Mouse (Mus musculus) heart, adult 2 months (tissue): Measurements from ENCODE around the gene Rpgrip1l. TPM values are rescaled to one million over a fixed set of nuclear protein-coding genes. Genes with fewer than 3 reads are reported as not detected.

ENCODE experiments used
- DNase-seq, 2 experiments: peaks; one replicate each; pipeline ENCODE4 v3.0.0; 2021
- H3K27ac ChIP-seq: fragments of 200-600 bp; 2 replicates; pipeline ENCODE4 v1.8.1; 2022
- H3K27me3 ChIP-seq: fragments of 200-500 bp; 2 replicates; pipeline ENCODE4 v1.6.1; 2012; ENCODE audit warnings: mild to moderate bottlenecking, low read length, inconsistent platforms, mixed read lengths; ENCODE audit not compliant: control insufficient read depth, insufficient read depth
- H3K36me3 ChIP-seq: fragments of 200-500 bp; 2 replicates; pipeline ENCODE4 v1.6.1; 2012; ENCODE audit warnings: low read length, inconsistent platforms; ENCODE audit not compliant: control insufficient read depth, insufficient read depth
- H3K4me1 ChIP-seq: fragments of 200-500 bp; 2 replicates; pipeline ENCODE4 v1.6.1; 2011; ENCODE audit warnings: low read length; ENCODE audit not compliant: control insufficient read depth, insufficient read depth
- H3K4me3 ChIP-seq: fragments of 200-600 bp; 2 replicates; pipeline ENCODE4 v1.8.1; 2022
- H3K79me2 ChIP-seq: fragments of 200-500 bp; replicated peaks from 2 replicates; pipeline ENCODE4 v1.6.1; 2012; ENCODE audit warnings: mild to moderate bottlenecking, inconsistent platforms, low read length, moderate library complexity, mixed read lengths; ENCODE audit not compliant: control insufficient read depth, insufficient read depth
- H3K9ac ChIP-seq: fragments of 200-500 bp; 2 replicates; pipeline ENCODE4 v1.6.1; 2012; ENCODE audit warnings: low read depth, mild to moderate bottlenecking, control low read depth, inconsistent platforms, low read length, mixed read lengths
- CTCF ChIP-seq: fragments of 200-600 bp; IDR thresholded peaks from 2 replicates; pipeline ENCODE4 v1.8.1; 2022; ENCODE audit warnings: antibody characterized with exemption, mild to moderate bottlenecking, moderate library complexity
- EP300 ChIP-seq: fragments of 200-500 bp; IDR thresholded peaks from 2 replicates; pipeline ENCODE4 v1.6.1; 2011; ENCODE audit warnings: low read depth, low read length, control low read depth; ENCODE audit not compliant: insufficient read depth
- POLR2A ChIP-seq: fragments of 200-500 bp; IDR thresholded peaks from 2 replicates; pipeline ENCODE4 v1.6.1; 2011; ENCODE audit warnings: mild to moderate bottlenecking, low read depth, low read length, control low read depth; ENCODE audit not compliant: insufficient read depth
- WGBS: fragments of 180-500 bp; shearing (Covaris S2); methylation state at CpG from one replicate; pipeline ENCODE4 v1.1.7; 2018; 5-methylcytosine and 5-hydroxymethylcytosine counted together
- intact Hi-C: fragments of 180-260 bp; cut with DNase I; formaldehyde crosslinking; loops from one replicate; pipeline ENCODE4 v1.15.1; 2025
- polyA plus RNA-seq: library from polyadenylated mRNA; depleted of rRNA; stranded (reverse); fragments of >200 nt; gene quantifications from 2 replicates; pipeline ENCODE4 v1.2.3, GENCODE M21; 2012
- total RNA-seq, 2 experiments: library from RNA; stranded (reverse); gene quantifications; 2 replicates each; pipeline ENCODE4 v1.2.3; 2021

Gene Rpgrip1l
- total and polyA plus RNA-seq, 3 experiments: 0.88 to 3.6 (median 3.2) TPM

DNA sequence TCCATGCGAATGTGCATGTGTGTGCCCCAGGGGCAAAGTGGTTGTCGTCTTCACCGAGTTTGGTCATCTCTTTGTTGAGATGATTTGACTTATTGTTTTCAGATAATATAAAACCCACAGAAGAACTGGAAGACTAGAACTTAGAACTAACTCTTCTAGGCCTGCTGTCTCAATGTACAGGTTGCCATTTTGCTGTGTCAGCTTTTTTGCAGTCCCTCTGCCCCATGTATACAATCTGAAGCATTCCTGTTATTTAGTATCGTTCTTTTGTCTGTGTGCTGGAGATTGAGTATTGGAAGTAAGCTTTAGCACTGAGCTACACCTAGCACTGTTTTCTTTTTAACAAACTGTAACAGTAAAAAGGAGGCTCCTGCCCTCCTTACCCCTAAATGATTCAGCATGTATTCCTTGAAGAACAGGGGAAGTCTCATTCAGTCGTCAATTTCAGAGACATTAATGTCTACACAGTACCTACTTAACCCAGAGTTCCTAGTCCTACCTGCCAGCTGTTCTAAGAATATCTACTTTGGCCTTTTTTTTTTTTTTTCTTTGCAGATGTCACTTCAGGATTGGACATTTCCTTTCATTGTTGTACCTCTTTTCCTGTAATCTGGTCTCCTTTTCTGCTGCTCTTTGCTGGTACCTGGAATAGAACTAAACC lies 4.6 kb upstream of the Rpgrip1l start:
- no peak overlapping the region for H3K4me3 ChIP-seq
- peaks cover 10% of the 10 kb centered on the region for H3K79me2 ChIP-seq
- no peak overlapping the region for H3K9ac ChIP-seq
- intact Hi-C loops: no loop called here
- no peak overlapping the region for H3K27ac ChIP-seq
- 80% methylated on average over 5 of the region's 5 CpGs for WGBS
- H3K27me3 ChIP-seq: no peaks in the 10 kb centered on the region
- DNase-seq: no peak
- TF ChIP-seq CTCF (no peak), POLR2A (no peak), EP300 (no peak)
- H3K4me1 ChIP-seq: no peaks in the 10 kb centered on the region; the same call in none of the 2 replicates
- H3K36me3 ChIP-seq: peaks cover 3% of the 10 kb centered on the region

DNA sequence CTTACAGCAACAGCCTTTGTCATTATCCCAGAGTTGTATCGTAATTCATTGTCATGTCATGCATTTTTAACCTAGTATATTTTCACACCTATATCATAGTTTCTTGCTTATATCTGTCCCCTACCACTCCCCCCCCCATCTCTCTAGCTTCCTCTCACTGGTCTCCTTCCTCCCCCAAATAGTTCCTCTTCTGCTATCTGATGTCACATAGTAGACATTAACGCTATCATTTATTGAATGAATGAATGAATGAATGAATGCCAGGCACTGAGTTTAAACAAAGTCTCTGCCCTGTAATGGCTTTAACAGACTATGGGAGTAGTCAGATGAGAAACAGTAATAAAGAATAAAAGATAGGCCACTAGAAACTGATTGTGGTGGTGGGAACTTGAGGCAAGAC lies 720 bp downstream of the Rpgrip1l start:
- Histone ChIP-seq H3K79me2 (peaks cover 7% of the 10 kb centered on the region; the same call in 1 of the 2 replicates), H3K27me3 (no peaks in the 10 kb centered on the region), H3K36me3 (peaks cover 3% of the 10 kb centered on the region), H3K4me3 (no peak overlapping the region), H3K9ac (peak overlapping the region; percentile 73; the same call in 1 of the 2 replicates), H3K27ac (no peak overlapping the region), H3K4me1 (no peaks in the 10 kb centered on the region; the same call in 1 of the 2 replicates)
- no peak for DNase-seq
- intact Hi-C loops: loop anchor here (2.0 to 5.0 kb wide), 5 partner anchors 18 to 1045 kb away; partner anchors contain the start of genes Irx3, Irx5 and Rbl2
- no peak for TF ChIP-seq EP300
- no peak for TF ChIP-seq CTCF
- TF ChIP-seq POLR2A: no peak
- WGBS: 53% methylated on average over 2 of the region's 2 CpGs

DNA sequence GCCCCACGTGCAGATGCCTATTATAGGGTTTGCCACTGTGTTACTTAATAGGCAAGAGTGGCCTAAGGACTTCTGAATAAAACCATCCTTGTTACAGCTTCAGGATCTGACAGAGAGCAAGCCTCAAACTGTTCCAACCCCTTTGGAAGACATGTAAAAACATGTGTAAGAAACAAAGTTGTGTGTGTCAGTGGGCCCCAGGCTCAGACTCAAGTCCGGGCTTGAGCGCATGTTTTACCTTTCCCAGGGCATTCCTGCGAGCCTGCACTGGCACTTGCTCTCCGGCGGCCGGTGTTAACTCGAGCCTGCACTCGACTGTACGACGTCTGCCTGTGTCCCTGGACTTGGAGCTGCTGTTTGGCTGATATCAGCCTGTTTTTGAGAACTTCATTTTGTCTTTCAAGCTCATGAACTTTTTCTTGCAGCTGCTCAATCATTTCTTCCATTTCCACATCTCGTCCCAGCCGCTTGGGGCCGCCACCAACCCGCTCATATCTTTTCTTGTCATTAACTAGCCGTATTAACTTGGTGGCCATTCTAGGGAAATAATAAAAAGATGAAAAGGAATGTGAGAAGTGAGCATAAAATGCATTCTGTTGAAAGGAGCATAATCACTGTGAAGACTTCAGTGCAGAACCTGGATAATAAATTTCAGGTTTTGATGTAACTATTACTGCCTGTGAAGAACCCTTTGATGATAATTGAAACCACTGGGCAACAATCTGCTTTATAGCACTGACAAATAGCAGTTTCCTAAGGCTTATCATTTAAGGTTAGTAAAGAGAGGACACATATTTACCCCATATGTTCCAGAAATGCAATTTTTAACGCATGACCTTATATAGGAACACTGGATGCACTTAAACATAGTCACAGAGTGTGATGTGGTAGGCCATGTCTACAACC lies 8.3 kb downstream of the Rpgrip1l start:
- intact Hi-C loops: no loop called here
- Histone ChIP-seq H3K27ac (no peak overlapping the region), H3K27me3 (no peaks in the 10 kb centered on the region), H3K4me1 (no peaks in the 10 kb centered on the region), H3K4me3 (no peak overlapping the region), H3K9ac (no peak overlapping the region), H3K36me3 (no peaks in the 10 kb centered on the region), H3K79me2 (no peaks in the 10 kb centered on the region)
- WGBS: 87% methylated on average over 17 of the region's 17 CpGs
- no peak for DNase-seq
- TF ChIP-seq CTCF: peak; percentile 52
- TF ChIP-seq EP300: no peak
- TF ChIP-seq POLR2A: no peak

DNA sequence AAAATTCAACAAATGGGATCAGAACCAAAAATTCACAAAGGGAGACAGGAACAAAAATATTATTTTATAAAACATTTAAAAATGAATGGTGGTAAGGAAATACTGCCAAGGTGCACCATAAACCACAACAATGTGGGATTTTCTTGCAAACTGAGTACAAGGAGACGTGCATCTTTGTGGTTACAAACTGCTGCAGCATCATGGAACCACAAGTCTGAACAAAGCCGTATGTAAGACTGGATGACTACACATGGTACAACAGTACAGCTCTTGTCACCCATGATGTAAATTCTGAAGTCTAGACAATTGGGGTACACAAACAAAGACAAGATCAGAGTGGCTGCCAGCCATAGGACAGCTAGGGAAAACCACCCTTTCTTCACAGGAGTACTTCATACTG lies 14.4 kb downstream of the Rpgrip1l start:
- WGBS: 97% methylated on average over 2 of the region's 2 CpGs
- Histone ChIP-seq H3K9ac (no peak overlapping the region), H3K4me1 (no peaks in the 10 kb centered on the region), H3K27ac (no peak overlapping the region), H3K79me2 (no peaks in the 10 kb centered on the region), H3K4me3 (no peak overlapping the region), H3K36me3 (no peaks in the 10 kb centered on the region), H3K27me3 (no peaks in the 10 kb centered on the region)
- intact Hi-C loops: no loop called here
- TF ChIP-seq EP300: no peak
- TF ChIP-seq POLR2A: no peak
- no peak for TF ChIP-seq CTCF
- no peak for DNase-seq

DNA sequence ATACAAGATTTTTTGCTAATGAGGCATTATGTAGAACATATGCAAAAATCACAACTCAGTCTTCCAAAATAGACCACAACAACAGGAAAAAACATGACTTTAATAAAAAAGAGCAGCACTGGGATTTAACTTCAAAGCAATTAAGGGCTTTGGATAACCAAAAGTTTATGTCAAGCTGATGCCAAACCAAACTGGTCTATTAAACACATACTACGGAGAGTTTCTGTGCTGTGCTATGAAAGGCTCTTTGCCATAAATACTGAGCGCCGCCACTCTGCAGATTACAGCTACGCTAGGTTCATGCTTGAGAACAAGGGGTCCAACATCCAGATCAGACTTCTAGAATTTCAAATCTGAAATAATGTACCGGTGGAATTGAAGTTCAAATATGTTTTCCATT lies 17.3 kb downstream of the Rpgrip1l start:
- Histone ChIP-seq H3K79me2 (no peaks in the 10 kb centered on the region), H3K27me3 (no peaks in the 10 kb centered on the region), H3K27ac (no peak overlapping the region), H3K36me3 (no peaks in the 10 kb centered on the region), H3K4me3 (no peak overlapping the region), H3K4me1 (no peaks in the 10 kb centered on the region), H3K9ac (no peak overlapping the region)
- 97% methylated on average over 5 of the region's 5 CpGs for WGBS
- TF ChIP-seq CTCF: no peak
- TF ChIP-seq POLR2A: no peak
- no peak for TF ChIP-seq EP300
- DNase-seq: no peak
- intact Hi-C loops: no loop called here

DNA sequence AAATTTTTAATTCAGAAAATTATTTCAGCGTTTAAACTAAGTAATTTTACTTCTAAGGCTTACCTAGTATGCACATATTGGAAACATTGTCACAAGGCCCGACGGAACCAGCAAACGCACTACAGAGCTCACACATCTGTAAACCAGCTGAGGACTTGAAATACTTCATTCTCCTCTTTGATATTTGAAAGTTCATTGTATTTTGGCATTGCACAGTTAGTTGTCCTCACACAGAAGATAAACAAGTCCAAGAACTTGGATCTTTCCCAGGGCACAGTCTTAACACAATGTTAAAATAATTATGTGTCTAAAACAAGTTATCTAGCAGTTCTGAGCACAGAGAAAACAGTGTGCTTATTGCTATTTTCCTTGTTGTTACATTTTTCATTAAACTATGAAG lies 22.5 kb downstream of the Rpgrip1l start:
- intact Hi-C loops: no loop called here
- peaks cover 2% of the 10 kb centered on the region for H3K4me1 ChIP-seq
- no peaks in the 10 kb centered on the region for H3K79me2 ChIP-seq
- H3K9ac ChIP-seq: no peak overlapping the region
- no peak for DNase-seq
- no peak overlapping the region for H3K27ac ChIP-seq
- 70% methylated on average over 4 of the region's 4 CpGs for whole genome bisulfite sequencing
- no peaks in the 10 kb centered on the region for H3K27me3 ChIP-seq
- H3K36me3 ChIP-seq: no peaks in the 10 kb centered on the region
- TF ChIP-seq CTCF (no peak), POLR2A (no peak), EP300 (no peak)
- H3K4me3 ChIP-seq: no peak overlapping the region
